Mouse (Mus musculus) gastrocnemius, adult 2 months (tissue): ENCODE data around the gene 1700024G13Rik. TPM values are rescaled to one million over a fixed set of nuclear protein-coding genes. Genes with fewer than 3 reads are reported as not detected.
A peak's percentile ranks its signal among the peaks of the same experiment; 100 is the strongest.
"Not testable (repeated sequence)": the region's sequence is repeated elsewhere in the genome, so short reads cannot be mapped to it uniquely, and the experiment has no call there.

Experiments used
- DNase-seq: peaks from one replicate; pipeline ENCODE4 v3.0.0; 2022
- H3K27ac ChIP-seq: fragments of 200-600 bp; 2 replicates; pipeline ENCODE4 v1.8.1; 2022; ENCODE audit warnings: mild to moderate bottlenecking
- H3K4me3 ChIP-seq: fragments of 200-600 bp; 2 replicates; pipeline ENCODE4 v1.8.1; 2022; ENCODE audit warnings: mild to moderate bottlenecking, moderate library complexity
- CTCF ChIP-seq: fragments of 200-600 bp; IDR thresholded peaks from 2 replicates; pipeline ENCODE4 v1.8.1; 2022; ENCODE audit warnings: antibody characterized with exemption, mild to moderate bottlenecking, moderate library complexity
- intact Hi-C: fragments of 180-260 bp; cut with DNase I; formaldehyde crosslinking; loops from one replicate; pipeline ENCODE4 v1.15.1; 2025
- total RNA-seq, 2 experiments: library from RNA; stranded (reverse); gene quantifications; 2 replicates each; pipeline ENCODE4 v1.2.3; 2021

1700024G13Rik gene
- total RNA-seq, 2 experiments from 2014 or later = not detected

DNA sequence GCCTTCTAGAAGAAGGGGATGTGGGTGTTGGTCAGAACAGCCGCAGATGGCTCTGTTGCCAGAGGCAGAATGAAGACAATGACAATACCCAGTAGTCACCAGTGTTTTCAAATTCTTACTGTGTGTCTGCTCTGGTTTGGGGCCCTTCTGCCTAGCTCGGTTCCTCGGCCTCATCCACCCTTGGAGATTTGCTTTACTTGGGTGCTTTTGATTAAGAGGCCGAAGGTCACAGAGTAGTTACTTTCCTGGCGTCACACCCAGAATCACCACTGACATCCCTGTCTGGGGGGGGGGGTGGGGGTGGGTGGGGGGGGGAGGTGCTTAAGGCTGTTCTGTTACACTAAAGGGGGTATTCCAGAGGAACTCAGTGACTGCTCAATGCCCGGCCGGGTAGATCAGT lies 23.8 kb downstream of the 1700024G13Rik start:
- intact Hi-C loops = no loop called here
- no peak overlapping the region for H3K27ac ChIP-seq
- H3K4me3 ChIP-seq = no peak overlapping the region
- no peak for TF ChIP-seq CTCF
- no peak for DNase-seq

GRCm38 (mm10) chr14:32351181-32351920 lies 36.8 kb downstream of the 1700024G13Rik start:
- DNase-seq, H3K4me3 ChIP-seq, H3K27ac ChIP-seq, intact Hi-C loops: not testable (repeated sequence)

DNA sequence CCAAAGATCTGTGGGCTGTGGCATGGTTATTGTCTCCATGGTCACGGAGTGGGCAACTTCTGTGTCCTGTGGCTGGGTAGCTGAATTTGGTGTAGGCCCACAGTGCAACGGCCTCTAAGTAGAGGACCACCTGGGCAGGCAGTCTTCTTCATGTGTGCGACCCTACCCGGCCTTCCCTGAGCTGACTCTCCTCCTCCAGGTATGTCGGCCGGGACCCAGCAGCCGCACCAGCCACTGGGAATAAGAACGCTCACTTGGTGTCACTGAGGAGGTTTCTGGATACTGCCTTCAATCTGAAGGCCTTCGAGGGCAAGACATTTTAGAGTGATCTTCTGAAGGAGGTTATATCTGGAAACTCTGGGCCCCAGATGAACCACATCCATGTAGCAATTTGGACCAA lies 40.9 kb downstream of the 1700024G13Rik start:
- TF ChIP-seq CTCF = no peak

GRCm38 (mm10) chr14:32344694-32345093 lies 43.5 kb downstream of the 1700024G13Rik start:
- intact Hi-C loops = no loop called here
- Histone ChIP-seq H3K4me3 (no peak overlapping the region), H3K27ac (no peak overlapping the region)
- TF ChIP-seq CTCF = no peak
- no peak for DNase-seq

More for the DNA sequence above, 40.9 kb downstream of the 1700024G13Rik start:
- DNase-seq = no peak
- intact Hi-C loops = no loop called here
- H3K4me3 ChIP-seq = no peak overlapping the region
- H3K27ac ChIP-seq = no peak overlapping the region

DNA sequence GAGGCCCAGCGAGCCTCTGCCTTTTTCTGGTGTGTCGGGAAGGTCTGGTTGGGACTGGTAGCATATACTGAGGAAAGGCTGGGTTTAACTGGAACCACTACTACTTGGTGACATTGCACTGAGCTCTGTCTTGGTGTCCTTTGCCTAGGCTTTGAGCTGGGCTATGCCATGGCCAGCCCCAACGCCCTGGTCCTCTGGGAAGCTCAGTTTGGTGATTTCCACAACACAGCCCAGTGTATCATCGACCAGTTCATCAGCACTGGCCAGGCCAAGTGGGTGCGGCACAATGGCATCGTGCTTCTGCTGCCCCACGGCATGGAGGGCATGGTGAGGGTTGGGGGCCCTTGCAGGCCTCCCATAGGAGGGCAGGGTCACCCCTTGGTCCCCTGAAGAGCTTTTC lies 44.0 kb downstream of the 1700024G13Rik start:
- TF ChIP-seq CTCF = no peak
- Histone ChIP-seq H3K4me3 (no peak overlapping the region), H3K27ac (no peak overlapping the region)
- no peak for DNase-seq
- intact Hi-C loops = no loop called here

DNA sequence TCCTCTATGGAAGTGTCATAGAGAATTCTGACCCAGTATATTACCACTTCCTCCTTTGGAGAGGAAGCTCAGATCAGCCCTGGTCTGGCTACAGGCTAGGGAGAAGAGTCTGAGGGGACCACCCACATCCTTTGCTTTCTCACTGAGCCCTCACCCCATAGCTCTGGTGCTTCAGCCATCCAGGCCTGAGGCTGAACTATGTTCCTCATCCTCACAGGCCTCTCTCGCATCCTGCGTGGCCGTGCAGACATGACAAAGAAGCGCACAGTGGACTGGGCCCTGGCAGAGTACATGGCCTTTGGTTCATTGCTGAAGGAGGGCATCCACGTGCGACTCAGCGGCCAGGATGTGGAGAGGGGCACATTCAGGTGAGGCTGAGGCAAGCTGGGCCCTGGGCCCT lies 46.4 kb downstream of the 1700024G13Rik start:
- TF ChIP-seq CTCF = no peak
- intact Hi-C loops = no loop called here
- Histone ChIP-seq H3K4me3 (no peak overlapping the region), H3K27ac (no peak overlapping the region)
- DNase-seq = no peak

DNA sequence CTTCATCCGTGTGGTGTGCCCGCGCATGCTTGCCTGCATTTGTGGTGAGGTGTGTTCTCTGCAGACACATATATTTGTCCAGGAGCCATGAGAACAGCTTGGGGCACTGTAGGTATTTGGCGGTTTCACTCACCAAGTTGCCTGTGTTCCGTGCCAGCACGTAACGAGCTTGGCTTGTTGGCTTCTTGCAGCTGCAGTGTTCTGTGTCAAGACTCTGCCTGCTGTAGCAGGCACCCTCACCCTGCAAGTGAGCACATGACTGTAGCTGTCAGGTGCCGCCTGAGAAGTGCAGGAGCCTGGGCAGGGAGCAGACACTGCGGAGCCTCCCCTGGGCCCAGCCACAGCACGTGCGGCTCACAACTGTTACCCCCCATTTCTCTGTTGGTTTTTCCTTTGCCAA lies 51.6 kb downstream of the 1700024G13Rik start:
- intact Hi-C loops = no loop called here
- H3K4me3 ChIP-seq = no peak overlapping the region
- TF ChIP-seq CTCF = no peak
- DNase-seq = no peak
- no peak overlapping the region for H3K27ac ChIP-seq

DNA sequence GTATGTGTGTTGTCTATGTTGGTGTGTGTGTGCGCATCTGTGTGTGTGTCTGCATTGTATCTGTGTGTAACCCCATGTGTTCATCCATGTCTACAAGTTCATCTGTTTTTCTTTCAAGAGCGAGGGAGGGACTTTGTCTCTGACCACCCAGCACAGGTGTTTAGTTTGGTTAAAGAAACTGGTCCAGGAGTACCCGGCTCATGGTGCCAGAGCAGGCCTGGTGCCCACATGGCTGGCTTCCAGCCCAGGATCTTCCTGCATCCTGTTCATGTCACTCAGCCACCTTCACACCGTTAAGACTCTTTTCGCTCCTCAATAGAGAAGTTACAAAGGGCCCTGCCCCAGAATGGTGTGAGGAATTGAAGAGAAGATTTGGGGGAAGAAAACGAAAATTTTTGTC lies 52.2 kb downstream of the 1700024G13Rik start:
- no peak for TF ChIP-seq CTCF
- no peak overlapping the region for H3K4me3 ChIP-seq
- no peak overlapping the region for H3K27ac ChIP-seq
- intact Hi-C loops = no loop called here
- DNase-seq = peak; percentile 35

DNA sequence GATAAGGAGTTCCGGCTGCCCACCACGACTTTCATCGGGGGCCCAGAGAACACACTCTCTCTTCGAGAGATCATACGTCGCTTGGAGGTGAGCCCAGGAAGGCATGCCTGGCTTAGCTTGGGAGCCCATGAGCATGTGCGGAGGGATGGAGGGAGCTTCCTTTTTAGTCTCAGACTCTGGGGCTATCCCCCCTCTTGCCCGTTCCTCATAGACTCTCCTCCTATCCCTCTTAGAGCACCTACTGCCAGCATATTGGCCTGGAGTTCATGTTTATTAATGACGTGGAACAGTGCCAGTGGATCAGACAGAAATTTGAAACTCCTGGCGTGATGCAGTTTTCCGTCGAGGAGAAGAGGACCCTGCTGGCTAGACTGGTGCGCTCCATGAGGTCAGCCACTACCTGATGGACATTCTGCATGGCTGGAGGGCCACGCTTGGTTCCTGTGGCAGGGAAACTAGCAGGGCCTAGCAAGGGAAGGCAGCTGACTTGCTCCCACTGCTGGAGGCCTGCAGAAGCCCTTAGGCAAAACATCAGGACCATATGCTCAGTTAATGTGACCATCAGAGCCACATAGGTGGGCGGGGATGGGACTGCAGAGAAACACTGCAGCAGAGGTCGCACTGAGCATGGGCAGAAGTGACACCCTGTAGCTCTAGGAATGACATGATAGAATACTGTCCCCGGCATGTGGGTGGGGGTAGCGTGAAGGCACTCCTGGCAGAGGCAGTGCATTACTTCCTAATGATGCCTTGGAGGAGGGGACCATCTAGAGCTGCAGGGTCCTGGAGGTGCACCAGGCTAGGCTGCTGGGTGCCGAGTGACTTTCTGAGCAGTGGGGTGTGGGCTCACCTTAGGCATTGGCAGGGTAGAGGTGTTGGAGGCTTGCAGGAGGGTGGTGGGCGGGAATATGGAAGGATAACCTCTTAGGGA lies 55.4 kb downstream of the 1700024G13Rik start:
- Histone ChIP-seq H3K27ac (no peak overlapping the region), H3K4me3 (no peak overlapping the region)
- TF ChIP-seq CTCF = no peak
- DNase-seq = no peak
- intact Hi-C loops = no loop called here

GRCm38 (mm10) chr14:32327366-32327765 lies 60.8 kb downstream of the 1700024G13Rik start:
- no peak overlapping the region for H3K27ac ChIP-seq
- intact Hi-C loops = no loop called here

More at GRCm38 (mm10) chr14:32327366-32327765, 60.8 kb downstream of the 1700024G13Rik start:
- DNase-seq = no peak
- H3K4me3 ChIP-seq = no peak overlapping the region
- TF ChIP-seq CTCF = no peak

Other genes with a start within 250 kb of the 1700024G13Rik start
- gene Msmb, start 246.4 kb downstream of the 1700024G13Rik start, total RNA-seq = not detected
- 10 to 100 TPM; 60.8 to 77.6 TPM for gene Ncoa4, start 228.5 kb downstream of the 1700024G13Rik start, total RNA-seq
- gene Timm23, start 186.5 kb downstream of the 1700024G13Rik start, total RNA-seq = 100 to 1,000 TPM; 187 to 209 TPM
- gene Parg, start 186.4 kb downstream of the 1700024G13Rik start, total RNA-seq = 10 to 100 TPM; 21.4 to 22.0 TPM
- under 1 TPM; 0.48 to 0.61 TPM for gene Ogdhl, start 66.4 kb downstream of the 1700024G13Rik start, total RNA-seq
- gene Slc18a3, start 76.5 kb upstream of the 1700024G13Rik start, total RNA-seq = not detected
- not detected for gene Chat, start 77.6 kb upstream of the 1700024G13Rik start, total RNA-seq
- 1 to 10 TPM; 4.4 to 4.5 TPM for gene Ercc6, start 125.1 kb upstream of the 1700024G13Rik start, total RNA-seq
- gene Prrxl1, start 211.0 kb upstream of the 1700024G13Rik start, total RNA-seq = not detected